Mouse (Mus musculus) forebrain, embryonic 16.5 days (tissue): Measurements from ENCODE around the gene Cyp26a1. TPM values are rescaled to one million over a fixed set of nuclear protein-coding genes. Genes with fewer than 3 reads are reported as not detected.

Experiments used
- ATAC-seq: fragments of 200-750 bp; cut with Nextera tagmentation; 2 replicates; pipeline ENCODE4 v1.8.0; 2017; ENCODE audit warnings: mild to moderate bottlenecking, moderate library complexity
- H3K27ac ChIP-seq: fragments of 300-500 bp; sonication (generic); 2 replicates; pipeline ENCODE4 v1.5.1; 2014; ENCODE audit warnings: low read length, control low read depth
- H3K27me3 ChIP-seq: fragments of 300-500 bp; sonication (generic); replicated peaks from 2 replicates; pipeline ENCODE4 v1.6.1; 2014; ENCODE audit warnings: low read length; ENCODE audit not compliant: control insufficient read depth, insufficient read depth
- H3K36me3 ChIP-seq: fragments of 300-500 bp; sonication (generic); 2 replicates; pipeline ENCODE4 v1.6.1; 2014; ENCODE audit not compliant: control insufficient read depth, insufficient read depth
- H3K4me1 ChIP-seq: fragments of 300-500 bp; sonication (generic); replicated peaks from 2 replicates; pipeline ENCODE4 v1.6.1; 2014; ENCODE audit warnings: low read length; ENCODE audit not compliant: control insufficient read depth, insufficient read depth
- H3K4me2 ChIP-seq: fragments of 300-500 bp; sonication (generic); 2 replicates; pipeline ENCODE4 v1.6.1; 2014; ENCODE audit warnings: mild to moderate bottlenecking, low read length, control low read depth
- H3K4me3 ChIP-seq: fragments of 300-500 bp; sonication (generic); replicated peaks from 2 replicates; pipeline ENCODE4 v1.5.1; 2014; ENCODE audit warnings: mild to moderate bottlenecking, low read length, control low read depth
- H3K9ac ChIP-seq: fragments of 300-500 bp; sonication (generic); replicated peaks from 2 replicates; pipeline ENCODE4 v1.6.1; 2014; ENCODE audit warnings: low read depth, low read length, control low read depth
- H3K9me3 ChIP-seq: fragments of 300-500 bp; sonication (generic); 2 replicates; pipeline ENCODE4 v1.6.1; 2016; ENCODE audit warnings: low read length; ENCODE audit not compliant: control insufficient read depth
- WGBS: fragments of 180-500 bp; shearing (Covaris S2); extraction: QIAGEN DNeasy Blood & Tissue Kit; methylation state at CpG from one replicate; pipeline ENCODE4 v1.1.7; 2014; 5-methylcytosine and 5-hydroxymethylcytosine counted together
- polyA plus RNA-seq: library from polyadenylated mRNA; unstranded; fragments of >200 nt; fragmentation: Nextera tagmentation; extraction: Ambion mirVana; gene quantifications from 2 replicates; pipeline ENCODE4 v1.2.1, GENCODE M21; 2015

Cyp26a1 gene
- polyA plus RNA-seq, 1 experiment from 2014 or later = not detected

GRCm38 (mm10) chr19:37696603-37697334 is 829 bp upstream of the Cyp26a1 start:
- no peaks in the 10 kb centered on the region for H3K36me3 ChIP-seq
- peak overlapping the region; percentile 37 for H3K4me3 ChIP-seq
- H3K27me3 ChIP-seq = peaks cover 92% of the 10 kb centered on the region
- H3K4me2 ChIP-seq = peak overlapping the region; percentile 58
- H3K27ac ChIP-seq = no peak overlapping the region
- no peak for ATAC-seq
- no peak overlapping the region for H3K9ac ChIP-seq
- 2% methylated on average over 22 of the region's 22 CpGs for WGBS
- peaks cover 35% of the 10 kb centered on the region for H3K4me1 ChIP-seq
- no peaks in the 10 kb centered on the region for H3K9me3 ChIP-seq

DNA sequence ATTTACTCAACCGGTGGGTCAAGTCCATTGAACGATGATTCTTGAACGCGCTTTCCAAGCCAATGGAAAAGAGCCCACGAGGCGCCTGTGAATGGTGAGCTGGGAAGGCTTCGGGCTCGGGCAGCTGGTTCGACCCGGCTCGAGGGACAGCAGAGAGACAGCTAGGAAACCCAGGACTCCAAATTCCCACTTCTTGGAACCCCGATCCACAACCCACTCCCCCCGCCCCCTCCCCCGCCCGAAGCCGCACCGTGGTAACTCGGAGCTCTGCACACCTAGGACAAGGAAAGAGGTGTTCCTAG is 312 bp upstream of the Cyp26a1 start:
- under 1% methylated on average over 18 of the region's 18 CpGs for WGBS
- H3K9ac ChIP-seq = no peak overlapping the region
- no peak for ATAC-seq

DNA sequence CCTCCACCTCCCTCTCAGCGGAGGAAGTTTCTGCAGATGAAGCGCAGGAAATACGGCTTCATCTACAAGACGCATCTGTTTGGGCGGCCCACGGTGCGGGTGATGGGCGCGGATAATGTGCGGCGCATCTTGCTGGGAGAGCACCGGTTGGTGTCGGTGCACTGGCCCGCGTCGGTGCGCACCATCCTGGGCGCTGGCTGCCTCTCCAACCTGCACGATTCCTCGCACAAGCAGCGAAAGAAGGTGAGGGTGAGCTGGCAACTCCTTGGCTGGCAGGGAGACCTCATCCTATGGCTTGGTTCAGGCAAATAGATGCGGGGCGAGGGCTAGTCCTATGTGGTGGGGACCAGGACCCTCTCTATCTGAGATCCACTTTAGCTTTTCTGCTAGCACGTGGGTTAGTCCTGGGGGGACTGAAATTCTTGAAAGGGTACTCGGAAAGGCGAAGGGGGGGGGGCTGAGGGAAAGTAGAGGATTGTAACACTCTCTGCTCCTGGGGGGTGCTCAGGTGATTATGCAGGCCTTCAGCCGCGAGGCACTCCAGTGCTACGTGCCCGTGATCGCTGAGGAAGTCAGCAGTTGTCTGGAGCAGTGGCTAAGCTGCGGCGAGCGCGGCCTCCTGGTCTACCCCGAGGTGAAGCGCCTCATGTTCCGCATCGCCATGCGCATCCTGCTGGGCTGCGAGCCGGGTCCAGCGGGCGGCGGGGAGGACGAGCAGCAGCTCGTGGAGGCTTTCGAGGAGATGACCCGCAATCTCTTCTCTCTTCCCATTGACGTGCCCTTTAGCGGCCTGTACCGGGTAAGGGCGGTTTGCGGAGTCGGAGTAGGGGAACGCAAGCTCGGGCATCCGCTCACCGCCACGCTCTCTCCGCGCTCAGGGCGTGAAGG is 919 bp downstream of the Cyp26a1 start:
- Histone ChIP-seq H3K36me3 (no peaks in the 10 kb centered on the region), H3K27ac (no peak overlapping the region), H3K4me1 (peaks cover 26% of the 10 kb centered on the region), H3K9ac (no peak overlapping the region), H3K27me3 (peaks cover 90% of the 10 kb centered on the region), H3K4me3 (peak overlapping the region; percentile 37), H3K4me2 (peak overlapping the region; percentile 58), H3K9me3 (no peaks in the 10 kb centered on the region)
- WGBS = under 1% methylated on average over 63 of the region's 63 CpGs
- ATAC-seq = peak; percentile 55

More for the DNA sequence above, 312 bp upstream of the Cyp26a1 start:
- Histone ChIP-seq H3K27ac (no peak overlapping the region), H3K27me3 (peaks cover 92% of the 10 kb centered on the region), H3K4me1 (peaks cover 35% of the 10 kb centered on the region), H3K4me2 (peak overlapping the region; percentile 58), H3K9me3 (no peaks in the 10 kb centered on the region), H3K36me3 (no peaks in the 10 kb centered on the region), H3K4me3 (peak overlapping the region; percentile 37)

- Histone ChIP-seq H3K9me3 (no peaks in the 10 kb centered on the region), H3K36me3 (no peaks in the 10 kb centered on the region), H3K4me1 (peaks cover 26% of the 10 kb centered on the region), H3K9ac (no peak overlapping the region), H3K4me3 (no peak overlapping the region), H3K27me3 (peaks cover 80% of the 10 kb centered on the region), H3K4me2 (no peak overlapping the region), H3K27ac (no peak overlapping the region)
- WGBS = 21% methylated on average over 9 of the region's 9 CpGs
- no peak for ATAC-seq
Observed at GRCm38 (mm10) chr19:37699711-37700110, 2.1 kb downstream of the Cyp26a1 start.

DNA sequence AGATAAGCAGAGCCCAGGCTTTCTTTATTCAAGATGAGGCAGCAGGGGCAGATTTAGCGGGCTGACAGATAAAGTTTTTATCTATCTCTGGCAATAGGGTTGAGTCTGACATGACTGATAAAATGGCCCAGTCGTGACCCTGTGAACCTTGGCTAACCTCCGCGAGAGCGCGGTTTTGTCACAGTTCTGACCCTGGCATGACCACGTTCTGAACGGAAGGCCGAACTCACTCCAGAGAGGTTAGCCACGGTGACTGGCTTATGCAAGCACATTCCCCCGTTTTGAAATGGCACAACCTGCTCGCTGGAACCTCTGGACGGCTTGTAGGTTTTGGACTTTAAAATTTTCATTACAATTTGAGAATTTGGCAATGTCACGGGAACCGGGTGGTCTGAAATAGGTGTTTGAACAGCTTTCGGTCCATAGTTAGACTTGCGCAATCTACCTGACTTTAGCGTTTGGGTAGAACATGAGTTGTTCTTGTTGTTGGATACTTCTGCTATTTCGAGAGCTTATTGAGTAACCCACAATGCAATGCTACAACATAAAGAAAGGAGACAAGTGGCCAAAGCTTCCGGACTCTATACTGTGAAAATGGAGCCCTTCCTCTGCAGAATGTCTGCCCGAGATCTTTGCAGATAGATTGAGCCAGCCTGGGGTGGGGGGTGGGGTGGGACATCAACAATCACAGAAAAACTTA is 4.9 kb downstream of the Cyp26a1 start:
- H3K27me3 ChIP-seq = peaks cover 54% of the 10 kb centered on the region
- H3K27ac ChIP-seq = no peak overlapping the region
- H3K9ac ChIP-seq = no peak overlapping the region
- ATAC-seq = no peak
- H3K4me1 ChIP-seq = peaks cover 16% of the 10 kb centered on the region
- H3K36me3 ChIP-seq = no peaks in the 10 kb centered on the region
- no peak overlapping the region for H3K4me3 ChIP-seq
- H3K4me2 ChIP-seq = no peak overlapping the region
- H3K9me3 ChIP-seq = no peaks in the 10 kb centered on the region
- 78% methylated on average over 21 of the region's 21 CpGs for WGBS

GRCm38 (mm10) chr19:37703902-37704509 is 6.4 kb downstream of the Cyp26a1 start:
- Histone ChIP-seq H3K9ac (no peak overlapping the region), H3K36me3 (no peaks in the 10 kb centered on the region), H3K4me2 (no peak overlapping the region), H3K9me3 (no peaks in the 10 kb centered on the region), H3K27me3 (peaks cover 39% of the 10 kb centered on the region), H3K27ac (no peak overlapping the region), H3K4me3 (no peak overlapping the region), H3K4me1 (peaks cover under 1% of the 10 kb centered on the region)
- WGBS = 12% methylated on average over 3 of the region's 3 CpGs
- ATAC-seq = peak; percentile 40; the same call in 1 of the 2 replicates

DNA sequence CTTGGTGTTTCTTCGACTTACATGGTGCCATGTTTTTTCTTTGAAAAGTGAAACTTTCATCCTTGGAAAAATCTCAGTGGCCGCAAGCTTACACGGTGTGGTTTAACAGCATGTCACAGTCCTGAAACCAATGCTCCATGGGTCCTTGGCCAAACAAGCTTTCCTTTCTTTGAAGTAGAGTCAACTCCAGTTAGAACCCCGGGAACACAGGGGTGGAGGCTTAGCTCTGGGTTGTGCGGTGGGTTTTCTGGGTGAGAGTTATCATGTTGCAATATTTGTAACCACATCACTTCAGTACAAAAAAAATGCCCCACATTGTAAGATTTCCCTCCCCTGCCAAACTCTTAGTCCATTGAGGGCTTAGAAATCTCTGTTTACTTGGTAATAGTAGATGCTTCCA is 8.1 kb downstream of the Cyp26a1 start:
- Histone ChIP-seq H3K4me2 (no peak overlapping the region), H3K27ac (no peak overlapping the region), H3K9ac (no peak overlapping the region), H3K4me3 (no peak overlapping the region), H3K4me1 (no peaks in the 10 kb centered on the region), H3K36me3 (no peaks in the 10 kb centered on the region), H3K9me3 (no peaks in the 10 kb centered on the region), H3K27me3 (peaks cover 22% of the 10 kb centered on the region)
- 90% methylated on average over 5 of the region's 5 CpGs for WGBS
- no peak for ATAC-seq

- Histone ChIP-seq H3K27me3 (no peaks in the 10 kb centered on the region), H3K27ac (no peak overlapping the region), H3K9ac (no peak overlapping the region), H3K36me3 (no peaks in the 10 kb centered on the region), H3K4me1 (0 out of 2 replicates have a peak, but pooled peaks cover 3% of the 10 kb centered on the region), H3K4me3 (no peak overlapping the region), H3K4me2 (no peak overlapping the region), H3K9me3 (no peaks in the 10 kb centered on the region)
- ATAC-seq = no peak
- 63% methylated on average over 10 of the region's 10 CpGs for WGBS
Observed at GRCm38 (mm10) chr19:37714681-37715080, 17.1 kb downstream of the Cyp26a1 start.

- H3K27me3 ChIP-seq = no peaks in the 10 kb centered on the region
- no peak overlapping the region for H3K4me3 ChIP-seq
- H3K4me1 ChIP-seq = 0 out of 2 replicates have a peak, but pooled peaks cover 3% of the 10 kb centered on the region
- ATAC-seq = no peak
- H3K27ac ChIP-seq = no peak overlapping the region
- WGBS = 78% methylated on average over 1 of the region's 1 CpGs
- no peaks in the 10 kb centered on the region for H3K9me3 ChIP-seq
- H3K36me3 ChIP-seq = no peaks in the 10 kb centered on the region
- no peak overlapping the region for H3K4me2 ChIP-seq
- H3K9ac ChIP-seq = no peak overlapping the region
Observed at GRCm38 (mm10) chr19:37715980-37716379, 18.4 kb downstream of the Cyp26a1 start.
